Mouse (Mus musculus) C2C12 (cell line): ENCODE measurements around the gene Rph3a. TPM values are rescaled to one million over a fixed set of nuclear protein-coding genes. Genes with fewer than 3 reads are reported as not detected.
"Not testable (repeated sequence)": the region's sequence is repeated elsewhere in the genome, so short reads cannot be mapped to it uniquely, and the experiment has no call there.

Experiments
- H3K27me3 ChIP-seq: one replicate; pipeline ENCODE4 v1.6.1; 2011; ENCODE audit not compliant: control insufficient read depth, insufficient read depth, insufficient read length
- H3K36me3 ChIP-seq: one replicate; pipeline ENCODE4 v1.6.1; 2011; ENCODE audit not compliant: control insufficient read depth, insufficient read depth
- H3K4me3 ChIP-seq: one replicate; pipeline ENCODE4 v1.5.1; 2011; ENCODE audit warnings: mild to moderate bottlenecking, control low read depth; ENCODE audit not compliant: poor library complexity, insufficient read depth, severe bottlenecking
- H3K79me2 ChIP-seq: one replicate; pipeline ENCODE4 v1.6.1; 2011; ENCODE audit not compliant: control insufficient read depth, insufficient read depth
- H3K79me3 ChIP-seq: one replicate; pipeline ENCODE4 v1.6.1; 2011; ENCODE audit warnings: low read depth, control low read depth
- H3ac ChIP-seq: one replicate; pipeline ENCODE3; 2011; ENCODE audit warnings: low read depth; ENCODE audit not compliant: control insufficient read depth, insufficient read length
- CEBPB ChIP-seq: IDR thresholded peaks from one replicate; pipeline ENCODE4 v1.6.1; 2011; ENCODE audit warnings: low read depth, mild to moderate bottlenecking, control low read depth, moderate library complexity
- CTCF ChIP-seq: IDR thresholded peaks from one replicate; pipeline ENCODE4 v1.5.1; 2011; ENCODE audit not compliant: control insufficient read depth, insufficient read depth, insufficient read length
- FOSL1 ChIP-seq: IDR thresholded peaks from one replicate; pipeline ENCODE4 v1.8.0; 2011; ENCODE audit warnings: mild to moderate bottlenecking, low read length; ENCODE audit not compliant: poor library complexity, insufficient read depth, severe bottlenecking
- MAX ChIP-seq: IDR thresholded peaks from one replicate; pipeline ENCODE4 v1.6.1; 2011; ENCODE audit warnings: mild to moderate bottlenecking, control low read depth
- MYOD1 ChIP-seq: IDR thresholded peaks from one replicate; pipeline ENCODE4 v1.6.1; 2011; ENCODE audit warnings: low read depth; ENCODE audit not compliant: control insufficient read depth, insufficient read length
- MYOG ChIP-seq: IDR thresholded peaks from one replicate; pipeline ENCODE4 v1.6.1; 2011; ENCODE audit not compliant: control insufficient read depth, insufficient read length; ENCODE audit errors: extremely low read depth
- USF1 ChIP-seq: IDR thresholded peaks from one replicate; pipeline ENCODE4 v1.6.1; 2011; ENCODE audit warnings: low read depth, mild to moderate bottlenecking, control low read depth, moderate library complexity
- polyA plus RNA-seq: library from polyadenylated mRNA; unstranded; fragments of >200 nt; fragmentation: generic; extraction: Trizol; gene quantifications from one replicate; pipeline ENCODE4 v1.2.1, GENCODE M21; 2012; ENCODE audit warnings: missing spikeins

Rph3a gene
- polyA plus RNA-seq, 1 experiment, result not detected

GRCm38 (mm10) chr5:120892243-120892660 lies 117.6 kb downstream of the Rph3a start:
- H3K4me3 ChIP-seq, result no peak overlapping the region
- H3K79me2 ChIP-seq, result no peaks in the 10 kb centered on the region
- H3K36me3 ChIP-seq, result no peaks in the 10 kb centered on the region
- TF ChIP-seq FOSL1 (no peak), USF1 (no peak)
- H3ac ChIP-seq, result no peak overlapping the region
- no peaks in the 10 kb centered on the region for H3K27me3 ChIP-seq
- H3K79me3 ChIP-seq, result no peaks in the 10 kb centered on the region

GRCm38 (mm10) chr5:120891566-120892242 lies 118.2 kb downstream of the Rph3a start:
- H3K79me2 ChIP-seq, H3ac ChIP-seq, H3K27me3 ChIP-seq, H3K4me3 ChIP-seq, H3K79me3 ChIP-seq, H3K36me3 ChIP-seq: not testable (repeated sequence)

GRCm38 (mm10) chr5:120890991-120891390 lies 118.9 kb downstream of the Rph3a start:
- TF ChIP-seq CEBPB, result no peak
- no peak for TF ChIP-seq MYOG
- no peak for TF ChIP-seq CTCF
- no peak for TF ChIP-seq MAX
- no peak for TF ChIP-seq USF1
- no peak for TF ChIP-seq FOSL1
- TF ChIP-seq MYOD1, result no peak
- Histone ChIP-seq H3K36me3 (no peaks in the 10 kb centered on the region), H3K79me2 (no peaks in the 10 kb centered on the region), H3K27me3 (no peaks in the 10 kb centered on the region), H3ac (no peak overlapping the region), H3K4me3 (no peak overlapping the region), H3K79me3 (no peaks in the 10 kb centered on the region)

Other genes starting within 250 kb of the Rph3a start
- not detected for gene Oas3, start 232.4 kb downstream of the Rph3a start, polyA plus RNA-seq
- gene Oas1e, start 214.6 kb downstream of the Rph3a start, polyA plus RNA-seq, result not detected
- 0.07 TPM for gene Oas1c, start 197.6 kb downstream of the Rph3a start, polyA plus RNA-seq
- gene Oas1f, start 162.7 kb downstream of the Rph3a start, polyA plus RNA-seq, result not detected
- not detected for gene Oas1h, start 148.7 kb downstream of the Rph3a start, polyA plus RNA-seq
- gene Oas1g, start 122.5 kb downstream of the Rph3a start, polyA plus RNA-seq, result not detected
- 0.02 TPM for gene Oas1a, start 102.6 kb downstream of the Rph3a start, polyA plus RNA-seq
- not detected for gene Oas1d, start 95.6 kb downstream of the Rph3a start, polyA plus RNA-seq
- 75.8 TPM for gene Ptpn11, start 181.3 kb upstream of the Rph3a start, polyA plus RNA-seq
- 1,946 TPM for gene Rpl6, start 194.4 kb upstream of the Rph3a start, polyA plus RNA-seq
- gene Hectd4, start 210.1 kb upstream of the Rph3a start, polyA plus RNA-seq, result 5.4 TPM